13 mouse cellular contexts compared by ENCODE assay signal in genomic region chr8:116478681-116479080, GRCm38 (mm10). TPM values are rescaled to one million over a fixed set of nuclear protein-coding genes. Genes with fewer than 3 reads are reported as not detected.
DNase-seq lines count a peak whose midpoint lies in the region; ATAC-seq and TF ChIP-seq lines count a peak whose summit lies in the region.
"Had no signal": no experiment of that assay in that cellular context is flagged by ENCODE, and none has a peak within 500 bp of the region (broad histone marks: within the 10 kb centered on the region; RNA-seq: fewer than 3 reads in every experiment).

No protein-coding gene starts in this region.

- H3K27ac ChIP-seq in layer of hippocampus, adult 2 months: no peak overlapping the region
- H3K27ac ChIP-seq in forebrain, embryonic 13.5 days: no peak overlapping the region
- H3K27ac ChIP-seq: lung, embryonic 15.5 days had no signal

- ATAC-seq in megakaryocyte progenitor cell, adult 5-6 weeks (replicated peaks; ENCODE audit: poor library complexity): peak; percentile 76
- no peak for ATAC-seq in forebrain, embryonic 13.5 days

- no peak overlapping the region for H3K4me2 ChIP-seq in forebrain, embryonic 13.5 days
- H3K4me2 ChIP-seq: lung, embryonic 15.5 days had no signal

- H3K9ac ChIP-seq in forebrain, embryonic 13.5 days: no peak overlapping the region
- H3K9ac ChIP-seq: lung, embryonic 15.5 days had no signal

- H3K27me3 ChIP-seq in forebrain, embryonic 13.5 days: peaks cover 9% of the 10 kb centered on the region
- H3K27me3 ChIP-seq: lung, embryonic 15.5 days had no signal

- no peaks in the 10 kb centered on the region for H3K36me3 ChIP-seq in forebrain, embryonic 13.5 days (ENCODE audit: poor library complexity, severe bottlenecking)
- H3K36me3 ChIP-seq: lung, embryonic 15.5 days had no signal

- H3K4me3 ChIP-seq in layer of hippocampus, adult 2 months: no peak overlapping the region
- H3K4me3 ChIP-seq in forebrain, embryonic 13.5 days: no peak overlapping the region
- H3K4me3 ChIP-seq: lung, embryonic 15.5 days had no signal

- TF ChIP-seq CTCF in layer of hippocampus, adult 2 months (conservative IDR thresholded peaks at IDR 0.05): peak; percentile 22; the same call in 1 of the 2 replicates

- peaks cover 2% of the 10 kb centered on the region; the same call in 1 of the 2 replicates for H3K4me1 ChIP-seq in forebrain, embryonic 13.5 days
- H3K4me1 ChIP-seq: lung, embryonic 15.5 days had no signal

- DNase-seq in layer of hippocampus, adult 2 months (ENCODE audit: low spot score in 2 of 2): no peak
- DNase-seq in layer of hippocampus, adult 11-12 months (ENCODE audit: low spot score): no peak
- DNase-seq in A20 (ENCODE audit: low read depth, low spot score): peak; percentile 65
- DNase-seq in ES-CJ7 (ENCODE audit: low read depth, low spot score): peak; percentile 35
- no peak for DNase-seq in gastrocnemius, postnatal 4 days (ENCODE audit: low spot score in 2 of 2)
- DNase-seq in cerebellum, postnatal 14 days: no peak
- DNase-seq: heart, postnatal 4 days; kidney, adult 11 months had no signal

- no peaks in the 10 kb centered on the region for H3K9me3 ChIP-seq in forebrain, embryonic 13.5 days (replicated peaks)
- H3K9me3 ChIP-seq: lung, embryonic 15.5 days had no signal

RNA-seq across cellular contexts. Expression of gene Dynlrb2, which starts 26.1 kb away (rescaled TPM):
- total RNA-seq in layer of hippocampus, adult 2 months (2021): 1 to 10 TPM; 2.2 to 2.9 TPM
- total RNA-seq in megakaryocyte progenitor cell, adult 5-6 weeks (2015): not detected in 2 replicates
- total RNA-seq in megakaryocyte progenitor cell, adult 5-6 weeks (2017): not detected in 2 replicates
- not detected for total RNA-seq in gastrocnemius, postnatal 4 days (2021)
- 11.7 and 14.4 TPM in 2 replicates for polyA plus RNA-seq in forebrain, embryonic 13.5 days (2015; fragmentation: Nextera tagmentation; extraction: Ambion mirVana)
- total RNA-seq: ES-E14; heart, adult 8-10 months; heart, postnatal 4 days had no signal

Comparison
In these comparisons a context has a peak if more than half of its experiments do, and no peak if none do; other contexts are left out.
1. DNase-seq: peak in A20 (single experiment) and ES-CJ7 (single experiment); none in layer of hippocampus, adult 2 months (0 of 2), layer of hippocampus, adult 11-12 months (single experiment), gastrocnemius, postnatal 4 days (0 of 2) and cerebellum, postnatal 14 days (0 of 2).